Mouse (Mus musculus) G1E (cell line): ENCODE data around the gene Phf2.

Experiments used
- CTCF ChIP-seq: IDR thresholded peaks from 2 replicates; pipeline ENCODE4 v1.5.1; 2012; ENCODE audit warnings: low read depth, low read length, inconsistent platforms, mixed read lengths
- GATA1 ChIP-seq: IDR thresholded peaks from 2 replicates; pipeline ENCODE4 v1.6.1; 2012; ENCODE audit warnings: borderline replicate concordance, low read length, inconsistent platforms, mixed read lengths
- GATA2 ChIP-seq: IDR thresholded peaks from 2 replicates; pipeline ENCODE4 v1.6.1; 2012; ENCODE audit warnings: low read depth, low read length, inconsistent platforms, borderline replicate concordance
- POLR2AphosphoS5 ChIP-seq: IDR thresholded peaks from 2 replicates; pipeline ENCODE4 v1.6.1; 2012; ENCODE audit warnings: low read depth, low read length, inconsistent platforms; ENCODE audit not compliant: insufficient replicate concordance
- TAL1 ChIP-seq: conservative IDR thresholded peaks from 2 replicates; pipeline ENCODE4 v1.6.1; 2012; ENCODE audit warnings: low read depth, low read length, inconsistent platforms, mixed read lengths

DNA sequence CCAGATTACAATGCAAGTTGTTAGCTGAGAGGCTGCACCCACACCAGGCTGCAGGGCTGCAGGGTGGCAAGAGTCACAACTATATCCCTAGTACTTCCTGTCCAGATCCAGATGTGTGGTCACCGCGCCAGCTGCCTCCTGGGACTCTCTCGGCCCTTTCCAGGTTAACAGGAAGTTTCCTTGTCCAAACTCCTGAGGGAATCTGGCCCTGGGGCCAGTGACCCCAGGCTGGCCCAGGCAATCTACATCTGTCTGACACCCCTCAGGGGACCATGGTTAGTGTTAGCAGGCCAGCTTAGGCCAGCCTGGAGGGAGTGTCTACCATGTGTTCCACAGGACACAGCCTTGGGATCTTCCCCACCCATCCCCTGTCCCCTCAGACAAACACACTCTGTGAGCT is 51.8 kb downstream of the Phf2 start:
- TF ChIP-seq GATA1, result no peak
- no peak for TF ChIP-seq CTCF
- TF ChIP-seq TAL1, result no peak
- TF ChIP-seq GATA2, result no peak
- no peak for TF ChIP-seq POLR2AphosphoS5
